Mouse (Mus musculus) lung, embryonic 16.5 days (tissue): ENCODE results near the gene Gm20481. TPM values are rescaled to one million over a fixed set of nuclear protein-coding genes. Genes with fewer than 3 reads are reported as not detected.
"Not testable (repeated sequence)": the region's sequence is repeated elsewhere in the genome, so short reads cannot be mapped to it uniquely, and the experiment has no call there.

ENCODE experiments used
- ATAC-seq: fragments of 200-750 bp; cut with Nextera tagmentation; 2 replicates; pipeline ENCODE4 v1.8.0; 2017; ENCODE audit warnings: low read depth, mild to moderate bottlenecking, moderate library complexity
- H3K27ac ChIP-seq: fragments of 300-500 bp; sonication (generic); 2 replicates; pipeline ENCODE4 v1.5.1; 2014; ENCODE audit warnings: mild to moderate bottlenecking, control low read depth, low read length
- H3K27me3 ChIP-seq: fragments of 300-500 bp; sonication (generic); 2 replicates; pipeline ENCODE4 v1.6.1; 2014; ENCODE audit warnings: low read depth, low read length, mixed read lengths; ENCODE audit not compliant: control insufficient read depth, insufficient read depth
- H3K36me3 ChIP-seq: fragments of 300-500 bp; sonication (generic); 2 replicates; pipeline ENCODE4 v1.6.1; 2014; ENCODE audit warnings: low read length; ENCODE audit not compliant: control insufficient read depth, insufficient read depth
- H3K4me1 ChIP-seq: fragments of 300-500 bp; sonication (generic); replicated peaks from 2 replicates; pipeline ENCODE4 v1.6.1; 2014; ENCODE audit warnings: low read length, mixed read lengths; ENCODE audit not compliant: control insufficient read depth, insufficient read depth
- H3K4me2 ChIP-seq: fragments of 300-500 bp; sonication (generic); 2 replicates; pipeline ENCODE4 v1.6.1; 2014; ENCODE audit warnings: low read depth, low read length, control low read depth
- H3K4me3 ChIP-seq: fragments of 300-500 bp; sonication (generic); 2 replicates; pipeline ENCODE4 v1.5.1; 2014; ENCODE audit warnings: mild to moderate bottlenecking, low read length, control low read depth
- H3K9ac ChIP-seq: fragments of 300-500 bp; sonication (generic); 2 replicates; pipeline ENCODE4 v1.6.1; 2014; ENCODE audit warnings: low read length, control low read depth
- H3K9me3 ChIP-seq: fragments of 300-500 bp; sonication (generic); 2 replicates; pipeline ENCODE4 v1.6.1; 2016; ENCODE audit warnings: low read length; ENCODE audit not compliant: control insufficient read depth
- WGBS: fragments of 180-500 bp; shearing (Covaris S2); extraction: QIAGEN DNeasy Blood & Tissue Kit; methylation state at CpG from one replicate; pipeline ENCODE4 v1.1.7; 2014; 5-methylcytosine and 5-hydroxymethylcytosine counted together
- polyA plus RNA-seq: library from polyadenylated mRNA; unstranded; fragments of >200 nt; fragmentation: Nextera tagmentation; extraction: Ambion mirVana; gene quantifications from 2 replicates; pipeline ENCODE4 v1.2.1, GENCODE M21; 2015

Gm20481 gene
- polyA plus RNA-seq, 1 experiment from 2014 or later, result not detected

GRCm38 (mm10) chr17:35005158-35005557 lies 35.4 kb downstream of the Gm20481 start:
- Histone ChIP-seq H3K36me3 (peaks cover 25% of the 10 kb centered on the region), H3K9ac (no peak overlapping the region), H3K4me1 (peaks cover 14% of the 10 kb centered on the region), H3K4me2 (no peak overlapping the region), H3K27me3 (no peaks in the 10 kb centered on the region), H3K4me3 (no peak overlapping the region), H3K27ac (no peak overlapping the region), H3K9me3 (no peaks in the 10 kb centered on the region)
- WGBS, result 89% methylated on average over 10 of the region's 10 CpGs
- ATAC-seq, result no peak

- H3K4me3 ChIP-seq, H3K27me3 ChIP-seq, H3K9ac ChIP-seq, H3K4me2 ChIP-seq, H3K9me3 ChIP-seq, ATAC-seq, H3K27ac ChIP-seq: not testable (repeated sequence)
- H3K4me1 ChIP-seq, result peaks cover 14% of the 10 kb centered on the region
- H3K36me3 ChIP-seq, result peaks cover 33% of the 10 kb centered on the region
- WGBS, result 95% methylated on average over 4 of the region's 5 CpGs
These were observed 36.2 kb downstream of the Gm20481 start for GRCm38 (mm10) chr17:35005902-35006301.

- peaks cover 46% of the 10 kb centered on the region for H3K36me3 ChIP-seq
- no peak overlapping the region for H3K27ac ChIP-seq
- no peak overlapping the region for H3K4me3 ChIP-seq
- no peak overlapping the region for H3K9ac ChIP-seq
- peaks cover 9% of the 10 kb centered on the region for H3K4me1 ChIP-seq
- H3K9me3 ChIP-seq, result no peaks in the 10 kb centered on the region
- ATAC-seq, result no peak
- no peaks in the 10 kb centered on the region for H3K27me3 ChIP-seq
- H3K4me2 ChIP-seq, result no peak overlapping the region
- 89% methylated on average over 7 of the region's 7 CpGs for WGBS
These were observed 37.8 kb downstream of the Gm20481 start for GRCm38 (mm10) chr17:35007387-35007991.

GRCm38 (mm10) chr17:35009586-35009985 lies 39.9 kb downstream of the Gm20481 start:
- ATAC-seq, result no peak
- Histone ChIP-seq H3K9ac (no peak overlapping the region), H3K4me1 (no peaks in the 10 kb centered on the region), H3K4me2 (no peak overlapping the region), H3K36me3 (peaks cover 67% of the 10 kb centered on the region), H3K27me3 (no peaks in the 10 kb centered on the region), H3K9me3 (no peaks in the 10 kb centered on the region), H3K27ac (no peak overlapping the region), H3K4me3 (no peak overlapping the region)
- WGBS, result 85% methylated on average over 7 of the region's 7 CpGs

GRCm38 (mm10) chr17:35011440-35011839 lies 41.7 kb downstream of the Gm20481 start:
- no peak for ATAC-seq
- no peak overlapping the region for H3K27ac ChIP-seq
- no peaks in the 10 kb centered on the region for H3K9me3 ChIP-seq
- no peaks in the 10 kb centered on the region for H3K4me1 ChIP-seq
- no peak overlapping the region for H3K4me2 ChIP-seq
- H3K4me3 ChIP-seq, result no peak overlapping the region
- no peaks in the 10 kb centered on the region for H3K27me3 ChIP-seq
- peaks cover 71% of the 10 kb centered on the region for H3K36me3 ChIP-seq
- WGBS, result 91% methylated on average over 8 of the region's 8 CpGs
- H3K9ac ChIP-seq, result no peak overlapping the region

GRCm38 (mm10) chr17:35012430-35012829 lies 42.7 kb downstream of the Gm20481 start:
- H3K4me3 ChIP-seq, result no peak overlapping the region
- H3K27ac ChIP-seq, result no peak overlapping the region
- ATAC-seq, result no peak
- H3K27me3 ChIP-seq, result no peaks in the 10 kb centered on the region
- peaks cover 69% of the 10 kb centered on the region for H3K36me3 ChIP-seq
- no peaks in the 10 kb centered on the region for H3K9me3 ChIP-seq
- H3K4me1 ChIP-seq, result no peaks in the 10 kb centered on the region
- H3K9ac ChIP-seq, result no peak overlapping the region
- H3K4me2 ChIP-seq, result no peak overlapping the region
- 78% methylated on average over 13 of the region's 13 CpGs for WGBS

- H3K27me3 ChIP-seq, result no peaks in the 10 kb centered on the region
- no peak overlapping the region for H3K27ac ChIP-seq
- H3K4me2 ChIP-seq, result no peak overlapping the region
- H3K36me3 ChIP-seq, result peaks cover 64% of the 10 kb centered on the region
- H3K9me3 ChIP-seq, result no peaks in the 10 kb centered on the region
- no peak overlapping the region for H3K9ac ChIP-seq
- no peak overlapping the region for H3K4me3 ChIP-seq
- 66% methylated on average over 6 of the region's 6 CpGs for WGBS
- no peaks in the 10 kb centered on the region for H3K4me1 ChIP-seq
- no peak for ATAC-seq
These were observed 43.5 kb downstream of the Gm20481 start for GRCm38 (mm10) chr17:35013221-35013620.

- 90% methylated on average over 16 of the region's 16 CpGs for WGBS
- Histone ChIP-seq H3K4me2 (no peak overlapping the region), H3K9ac (no peak overlapping the region), H3K36me3 (peaks cover 54% of the 10 kb centered on the region), H3K27me3 (no peaks in the 10 kb centered on the region), H3K4me3 (no peak overlapping the region), H3K4me1 (no peaks in the 10 kb centered on the region), H3K27ac (no peak overlapping the region), H3K9me3 (no peaks in the 10 kb centered on the region)
- no peak for ATAC-seq
These were observed 45.6 kb downstream of the Gm20481 start for GRCm38 (mm10) chr17:35015296-35015695.

GRCm38 (mm10) chr17:35016376-35016775 lies 46.7 kb downstream of the Gm20481 start, which contains the start of gene Vwa7:
Gene Vwa7 (plus strand): TSS chr17:35016579.
- Histone ChIP-seq H3K27me3 (no peaks in the 10 kb centered on the region), H3K4me3 (no peak within 1 kb of the TSS), H3K36me3 (peaks cover 45% of the 10 kb centered on the region), H3K9ac (no peak within 1 kb of the TSS), H3K27ac (no peak within 1 kb of the TSS), H3K4me2 (no peak within 1 kb of the TSS), H3K4me1 (no peaks in the 10 kb centered on the region; the same call in 1 of the 2 replicates), H3K9me3 (no peaks in the 10 kb centered on the region)
- peak; percentile 16; the same call in 1 of the 2 replicates for ATAC-seq
- 60% methylated on average over 12 of the region's 12 CpGs for WGBS
